Mouse (Mus musculus) lung, embryonic 14.5 days (tissue): ENCODE results near the gene Krtdap. TPM values are rescaled to one million over a fixed set of nuclear protein-coding genes. Genes with fewer than 3 reads are reported as not detected.
A peak's percentile ranks its signal among the peaks of the same experiment; 100 is the strongest.

ENCODE experiments used
- ATAC-seq: fragments of 200-750 bp; cut with Nextera tagmentation; 2 replicates; pipeline ENCODE4 v1.8.0; 2017; ENCODE audit warnings: mild to moderate bottlenecking, moderate TSS enrichment, moderate library complexity; ENCODE audit not compliant: insufficient read depth
- DNase-seq: peaks from one replicate; pipeline ENCODE4 v3.0.0-alpha.2; 2015
- H3K27ac ChIP-seq: fragments of 300-500 bp; sonication (generic); 2 replicates; pipeline ENCODE4 v1.5.1; 2014; ENCODE audit warnings: low read depth, mild to moderate bottlenecking, moderate library complexity
- H3K27me3 ChIP-seq: fragments of 300-500 bp; sonication (generic); 2 replicates; pipeline ENCODE4 v1.6.1; 2014; ENCODE audit warnings: low read length, control low read depth; ENCODE audit not compliant: insufficient read depth
- H3K36me3 ChIP-seq: fragments of 300-500 bp; sonication (generic); 2 replicates; pipeline ENCODE4 v1.6.1; 2014; ENCODE audit warnings: control low read depth; ENCODE audit not compliant: insufficient read depth
- H3K4me1 ChIP-seq: fragments of 300-500 bp; sonication (generic); 2 replicates; pipeline ENCODE4 v1.6.1; 2014; ENCODE audit warnings: antibody characterized with exemption, control low read depth; ENCODE audit not compliant: insufficient read depth
- H3K4me2 ChIP-seq: fragments of 300-500 bp; sonication (generic); 2 replicates; pipeline ENCODE4 v1.6.1; 2014; ENCODE audit warnings: mild to moderate bottlenecking
- H3K4me3 ChIP-seq: fragments of 300-500 bp; sonication (generic); 2 replicates; pipeline ENCODE4 v1.5.1; 2014; ENCODE audit warnings: low read depth, low read length
- H3K9ac ChIP-seq: fragments of 300-500 bp; sonication (generic); 2 replicates; pipeline ENCODE4 v1.6.1; 2014
- H3K9me3 ChIP-seq: fragments of 300-500 bp; sonication (generic); 2 replicates; pipeline ENCODE4 v1.6.1; 2016; ENCODE audit warnings: low read depth, low read length, control low read depth
- CTCF ChIP-seq: IDR thresholded peaks from 2 replicates; pipeline ENCODE4 v1.5.1; 2016; ENCODE audit warnings: antibody characterized with exemption, low read depth
- WGBS: fragments of 180-500 bp; shearing (Covaris S2); extraction: QIAGEN DNeasy Blood & Tissue Kit; methylation state at CpG from one replicate; pipeline ENCODE4 v1.1.7; 2014; 5-methylcytosine and 5-hydroxymethylcytosine counted together
- polyA plus RNA-seq: library from polyadenylated mRNA; unstranded; fragments of >200 nt; fragmentation: Nextera tagmentation; extraction: Ambion mirVana; gene quantifications from 2 replicates; pipeline ENCODE4 v1.2.1, GENCODE M21; 2014

The Krtdap gene
- polyA plus RNA-seq, 1 experiment from 2014 or later: not detected

DNA sequence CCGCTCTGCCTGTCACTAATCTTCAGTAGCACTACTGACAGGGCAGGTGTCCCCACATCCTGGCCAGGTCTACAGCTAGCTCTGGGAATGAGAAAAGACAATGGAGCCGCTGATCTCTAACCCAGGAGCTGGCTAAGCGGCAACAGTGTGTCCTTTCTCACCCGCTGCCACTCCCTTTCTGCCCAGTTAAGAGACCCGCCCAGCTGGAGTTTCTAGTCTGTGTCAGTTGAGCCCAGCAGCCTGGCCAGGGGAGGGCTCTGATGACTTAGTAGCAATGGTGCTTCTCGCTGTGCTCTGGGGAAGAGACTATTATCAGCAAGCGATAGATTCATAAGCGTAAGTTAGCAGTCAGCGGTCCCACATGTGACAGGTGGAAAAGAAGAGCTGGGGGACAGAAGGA, 18.5 kb upstream of the Krtdap start:
- Histone ChIP-seq H3K4me3 (no peak overlapping the region), H3K9me3 (no peaks in the 10 kb centered on the region), H3K27ac (no peak overlapping the region), H3K9ac (no peak overlapping the region; the same call in 1 of the 2 replicates), H3K4me2 (no peak overlapping the region), H3K27me3 (no peaks in the 10 kb centered on the region), H3K36me3 (no peaks in the 10 kb centered on the region), H3K4me1 (no peaks in the 10 kb centered on the region)
- peak; percentile 17 for DNase-seq
- WGBS: 28% methylated on average over 9 of the region's 9 CpGs
- TF ChIP-seq CTCF: no peak
- ATAC-seq: no peak

DNA sequence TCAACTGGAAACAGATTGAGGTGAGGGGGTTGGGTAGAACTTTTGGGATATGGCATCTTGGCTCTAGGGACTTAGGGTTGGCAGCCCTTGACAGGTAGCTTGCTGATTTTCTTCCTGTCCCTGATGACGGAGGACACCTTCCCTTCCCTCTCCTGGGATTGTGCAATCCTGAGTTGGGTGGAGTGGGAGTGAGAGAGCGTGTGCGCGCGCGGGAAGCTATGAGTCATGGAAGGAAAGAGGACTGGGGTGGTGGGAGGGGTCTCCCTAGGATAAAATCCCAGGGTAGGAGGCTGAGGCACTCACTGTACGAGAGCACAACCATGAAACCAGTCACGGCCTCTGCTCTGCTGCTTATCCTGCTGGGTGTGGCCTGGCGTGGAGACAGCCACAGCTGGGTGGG, 11.6 kb upstream of the Krtdap start:
- no peaks in the 10 kb centered on the region for H3K27me3 ChIP-seq
- H3K9me3 ChIP-seq: no peaks in the 10 kb centered on the region
- no peak overlapping the region for H3K9ac ChIP-seq
- 79% methylated on average over 9 of the region's 9 CpGs for WGBS
- H3K27ac ChIP-seq: no peak overlapping the region
- H3K36me3 ChIP-seq: no peaks in the 10 kb centered on the region
- H3K4me1 ChIP-seq: no peaks in the 10 kb centered on the region
- no peak overlapping the region for H3K4me3 ChIP-seq
- DNase-seq (no peak), ATAC-seq (no peak)
- no peak overlapping the region for H3K4me2 ChIP-seq
- no peak for TF ChIP-seq CTCF

- no peak for TF ChIP-seq CTCF
- WGBS: 51% methylated on average over 7 of the region's 7 CpGs
- Histone ChIP-seq H3K36me3 (no peaks in the 10 kb centered on the region), H3K9me3 (no peaks in the 10 kb centered on the region), H3K9ac (no peak overlapping the region), H3K4me3 (no peak overlapping the region), H3K4me1 (no peaks in the 10 kb centered on the region), H3K27me3 (no peaks in the 10 kb centered on the region), H3K27ac (no peak overlapping the region), H3K4me2 (no peak overlapping the region)
- no peak for DNase-seq
- no peak for ATAC-seq
These were observed 10.6 kb upstream of the Krtdap start for GRCm38 (mm10) chr7:30777081-30777579.

DNA sequence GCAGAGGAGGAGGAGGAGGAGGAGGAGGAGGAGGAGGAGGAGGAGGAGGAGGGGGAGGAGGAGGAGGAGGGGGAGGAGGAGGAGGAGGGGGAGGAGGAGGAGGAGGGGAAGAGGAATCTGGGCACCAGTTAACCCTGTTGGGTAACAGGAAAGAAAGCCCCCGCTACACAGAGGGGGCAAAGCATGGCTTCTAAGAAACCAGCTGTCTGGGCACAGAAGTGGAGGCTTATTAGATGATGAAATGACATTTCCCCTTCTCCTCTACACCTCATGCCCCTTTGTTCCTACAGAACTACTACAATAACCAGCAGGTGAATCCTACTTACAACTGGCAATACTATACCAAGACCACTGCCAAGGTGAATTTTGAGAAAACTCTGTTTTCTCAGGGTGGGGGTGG, 9.8 kb upstream of the Krtdap start:
- Histone ChIP-seq H3K4me1 (no peaks in the 10 kb centered on the region), H3K9me3 (no peaks in the 10 kb centered on the region), H3K4me3 (no peak overlapping the region), H3K4me2 (no peak overlapping the region), H3K27ac (no peak overlapping the region), H3K9ac (no peak overlapping the region), H3K27me3 (no peaks in the 10 kb centered on the region), H3K36me3 (no peaks in the 10 kb centered on the region)
- TF ChIP-seq CTCF: no peak
- ATAC-seq (no peak), DNase-seq (no peak)
- WGBS: 63% methylated on average over 1 of the region's 1 CpGs

DNA sequence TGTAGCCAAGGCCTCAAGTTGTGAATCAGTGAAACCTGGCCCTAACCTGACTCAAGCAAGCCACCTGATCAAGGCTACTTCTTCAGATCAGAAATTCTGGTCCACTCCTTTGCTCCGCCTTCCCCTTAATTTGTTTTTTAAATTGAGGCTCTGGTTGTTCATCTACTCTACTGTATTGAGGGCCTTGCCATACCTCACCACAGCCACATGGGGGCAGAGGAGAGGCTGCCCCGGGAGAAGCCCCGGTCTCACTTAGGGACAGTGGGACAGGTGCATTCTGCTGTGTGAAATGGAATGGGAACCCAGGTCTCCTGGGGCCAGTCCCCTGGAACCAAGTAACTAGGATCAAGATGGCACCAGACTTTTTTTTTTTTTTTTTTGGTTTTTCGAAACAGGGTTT, 5.9 kb upstream of the Krtdap start:
- no peak overlapping the region for H3K27ac ChIP-seq
- 65% methylated on average over 4 of the region's 4 CpGs for WGBS
- peak; percentile 61 for TF ChIP-seq CTCF
- no peak overlapping the region for H3K4me3 ChIP-seq
- no peaks in the 10 kb centered on the region for H3K9me3 ChIP-seq
- no peaks in the 10 kb centered on the region for H3K4me1 ChIP-seq
- no peaks in the 10 kb centered on the region for H3K36me3 ChIP-seq
- ATAC-seq (no peak), DNase-seq (no peak)
- H3K27me3 ChIP-seq: no peaks in the 10 kb centered on the region
- no peak overlapping the region for H3K4me2 ChIP-seq
- no peak overlapping the region for H3K9ac ChIP-seq

DNA sequence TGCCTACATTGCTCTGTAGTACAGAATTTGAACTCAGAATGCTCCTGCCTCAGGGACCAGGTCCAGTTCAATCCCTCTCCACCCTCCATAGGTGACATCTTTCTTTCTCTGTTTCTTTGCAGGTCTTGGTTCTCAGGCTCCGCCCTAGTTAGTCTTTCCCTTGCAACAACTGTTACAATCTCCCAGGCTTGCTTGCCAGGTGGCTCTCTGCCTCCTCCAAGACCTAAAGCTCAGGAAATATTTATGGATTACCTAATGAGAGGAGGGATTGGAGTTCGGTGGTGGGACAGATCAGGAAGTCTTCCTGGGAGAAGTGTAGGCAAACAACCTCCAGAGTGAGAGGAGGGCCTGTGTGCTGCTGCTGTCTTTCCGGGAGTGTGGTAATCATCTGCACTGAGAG, 5.0 kb upstream of the Krtdap start:
- no peak overlapping the region for H3K9ac ChIP-seq
- no peaks in the 10 kb centered on the region for H3K4me1 ChIP-seq
- H3K27ac ChIP-seq: no peak overlapping the region
- WGBS: 66% methylated on average over 3 of the region's 3 CpGs
- no peaks in the 10 kb centered on the region for H3K27me3 ChIP-seq
- DNase-seq (no peak), ATAC-seq (no peak)
- H3K4me3 ChIP-seq: no peak overlapping the region
- no peak overlapping the region for H3K4me2 ChIP-seq
- no peaks in the 10 kb centered on the region for H3K36me3 ChIP-seq
- no peak for TF ChIP-seq CTCF
- H3K9me3 ChIP-seq: no peaks in the 10 kb centered on the region

- Histone ChIP-seq H3K9ac (no peak overlapping the region), H3K27me3 (no peaks in the 10 kb centered on the region), H3K36me3 (no peaks in the 10 kb centered on the region), H3K9me3 (no peaks in the 10 kb centered on the region), H3K4me2 (no peak overlapping the region), H3K4me3 (no peak overlapping the region), H3K27ac (no peak overlapping the region), H3K4me1 (no peaks in the 10 kb centered on the region)
- no peak for TF ChIP-seq CTCF
- ATAC-seq (no peak), DNase-seq (no peak)
- WGBS: 47% methylated on average over 1 of the region's 1 CpGs
These were observed 2.5 kb upstream of the Krtdap start for GRCm38 (mm10) chr7:30785154-30785553.
